Comparison of ENCODE assay signal across 22 mouse cellular contexts in the genomic region with DNA sequence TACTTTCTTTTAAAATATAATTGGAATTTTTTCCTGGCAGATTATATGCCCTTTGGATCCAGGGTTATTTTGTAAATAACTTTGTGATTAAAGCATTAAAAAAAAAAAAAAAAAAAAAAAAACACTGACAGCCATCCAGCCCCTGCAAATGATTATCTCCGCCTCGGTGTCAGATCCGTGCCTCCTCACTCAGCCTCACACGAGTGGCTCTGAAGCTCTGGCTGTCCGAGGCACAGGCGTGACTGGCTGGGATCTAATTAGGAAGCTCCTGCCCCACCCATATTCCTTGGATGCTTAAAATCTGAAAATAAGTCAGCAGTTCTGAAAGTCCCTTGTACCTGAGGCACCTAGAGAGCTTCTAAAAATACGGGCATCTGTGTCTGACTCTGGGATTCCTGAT.
A peak's percentile ranks its signal among the peaks of the same experiment; 100 is the strongest.
DNase-seq lines count a peak whose midpoint lies in the region; ATAC-seq and TF ChIP-seq lines count a peak whose summit lies in the region.
"Had no signal": no experiment of that assay in that cellular context is flagged by ENCODE, and none has a peak within 500 bp of the region (broad histone marks: within the 10 kb centered on the region; RNA-seq: fewer than 3 reads in every experiment).

No protein-coding gene starts in this region.

- no peaks in the 10 kb centered on the region for H3K27me3 ChIP-seq in midbrain, embryonic 12.5 days
- H3K27me3 ChIP-seq in midbrain, embryonic 11.5 days (ENCODE audit: control insufficient read depth, insufficient read depth, low read length): no peaks in the 10 kb centered on the region
- H3K27me3 ChIP-seq in embryonic facial prominence, embryonic 14.5 days (replicated peaks; ENCODE audit: control insufficient read depth, insufficient read depth, low read length): no peaks in the 10 kb centered on the region
- H3K27me3 ChIP-seq in neural tube, embryonic 15.5 days (replicated peaks): no peaks in the 10 kb centered on the region
- H3K27me3 ChIP-seq: CH12.LX; limb, embryonic 13.5 days; liver, embryonic 15.5 days; neural tube, embryonic 12.5 days had no signal

- peaks cover 38% of the 10 kb centered on the region; the same call in 1 of the 2 replicates for H3K4me1 ChIP-seq in midbrain, embryonic 12.5 days
- H3K4me1 ChIP-seq in midbrain, embryonic 11.5 days (ENCODE audit: control insufficient read depth, insufficient read depth, low read length): peaks cover 21% of the 10 kb centered on the region
- H3K4me1 ChIP-seq in embryonic facial prominence, embryonic 14.5 days (ENCODE audit: control insufficient read depth, insufficient read depth, low read length): peaks cover 57% of the 10 kb centered on the region
- H3K4me1 ChIP-seq in neural tube, embryonic 15.5 days: peaks cover 67% of the 10 kb centered on the region
- H3K4me1 ChIP-seq: liver, embryonic 15.5 days had no signal

- no peak for ATAC-seq in midbrain, embryonic 12.5 days (ENCODE audit: low FRiP score, low read depth)
- ATAC-seq in midbrain, embryonic 11.5 days (ENCODE audit: low FRiP score): no peak
- ATAC-seq in embryonic facial prominence, embryonic 14.5 days (ENCODE audit: low read depth): no peak
- ATAC-seq in neural tube, embryonic 15.5 days (ENCODE audit: low FRiP score): no peak

- peak; percentile 18 for DNase-seq in gastrocnemius, adult 2 months
- DNase-seq in gastrocnemius, postnatal 25 days: no peak
- DNase-seq in midbrain, embryonic 11.5 days (ENCODE audit: low spot score, missing footprints): no peak
- peak; percentile 60 for DNase-seq in embryonic facial prominence, embryonic 14.5 days (ENCODE audit: low spot score)
- DNase-seq in ovary, postnatal 14 days (ENCODE audit: low spot score): no peak
- DNase-seq: adrenal gland, adult 8-10 months; cerebellum, adult 18-20 months; cerebellum, postnatal 36 days; heart, adult 11 months; heart, postnatal 4 days; kidney, adult 11 months; kidney, postnatal 14 days; layer of hippocampus, adult 9-11 months; right cerebral cortex, postnatal 4 days; thymus, postnatal 14 days had no signal

- H3K27ac ChIP-seq in gastrocnemius, adult 2 months: 0 out of 2 replicates have a peak overlapping the region, but pooled peaks have one; percentile 2
- 0 out of 2 replicates have a peak overlapping the region, but pooled peaks have one; percentile 15 for H3K27ac ChIP-seq in midbrain, embryonic 12.5 days (replicated peaks)
- H3K27ac ChIP-seq in midbrain, embryonic 11.5 days (ENCODE audit: low read depth, low read length): no peak overlapping the region
- peak overlapping the region; percentile 65 for H3K27ac ChIP-seq in embryonic facial prominence, embryonic 14.5 days (replicated peaks; ENCODE audit: low read depth, low read length)
- peak overlapping the region; percentile 48; the same call in 1 of the 2 replicates for H3K27ac ChIP-seq in neural tube, embryonic 15.5 days (replicated peaks)
- H3K27ac ChIP-seq: limb, embryonic 13.5 days; liver, embryonic 15.5 days; neural tube, embryonic 12.5 days had no signal

- H3K4me2 ChIP-seq in midbrain, embryonic 12.5 days (replicated peaks): no peak overlapping the region
- H3K4me2 ChIP-seq in midbrain, embryonic 11.5 days: no peak overlapping the region
- H3K4me2 ChIP-seq in embryonic facial prominence, embryonic 14.5 days (ENCODE audit: low read depth, low read length): peak overlapping the region; percentile 42
- no peak overlapping the region for H3K4me2 ChIP-seq in neural tube, embryonic 15.5 days
- H3K4me2 ChIP-seq: liver, embryonic 15.5 days; neural tube, embryonic 12.5 days had no signal

- intact Hi-C loops in gastrocnemius, adult 2 months (cut with DNase I): no loop called here

- no peak overlapping the region for H3K9ac ChIP-seq in midbrain, embryonic 12.5 days (replicated peaks)
- H3K9ac ChIP-seq in midbrain, embryonic 11.5 days (ENCODE audit: low read length): no peak overlapping the region
- H3K9ac ChIP-seq in embryonic facial prominence, embryonic 14.5 days (ENCODE audit: low read depth, low read length): no peak overlapping the region
- no peak overlapping the region for H3K9ac ChIP-seq in neural tube, embryonic 15.5 days (replicated peaks)
- H3K9ac ChIP-seq: limb, embryonic 13.5 days; liver, embryonic 15.5 days; neural tube, embryonic 12.5 days had no signal

- 54% methylated on average over 7 of the region's 7 CpGs for WGBS in midbrain, embryonic 12.5 days
- 62% methylated on average over 7 of the region's 7 CpGs for WGBS in midbrain, embryonic 11.5 days
- 29% methylated on average over 7 of the region's 7 CpGs for WGBS in embryonic facial prominence, embryonic 14.5 days
- WGBS in neural tube, embryonic 15.5 days: 62% methylated on average over 7 of the region's 7 CpGs

- H3K9me3 ChIP-seq in midbrain, embryonic 12.5 days: no peaks in the 10 kb centered on the region
- H3K9me3 ChIP-seq in midbrain, embryonic 11.5 days (ENCODE audit: control insufficient read depth, low read length): no peaks in the 10 kb centered on the region
- no peaks in the 10 kb centered on the region for H3K9me3 ChIP-seq in embryonic facial prominence, embryonic 14.5 days (ENCODE audit: control insufficient read depth, low read length)
- no peaks in the 10 kb centered on the region for H3K9me3 ChIP-seq in neural tube, embryonic 15.5 days (replicated peaks)
- H3K9me3 ChIP-seq: forebrain, embryonic 10.5 days; limb, embryonic 13.5 days; liver, embryonic 15.5 days; neural tube, embryonic 12.5 days had no signal

- no peak for TF ChIP-seq CTCF in gastrocnemius, adult 2 months (IDR thresholded peaks at IDR 0.05)

- H3K4me3 ChIP-seq in gastrocnemius, adult 2 months: no peak overlapping the region
- H3K4me3 ChIP-seq in midbrain, embryonic 12.5 days: no peak overlapping the region
- H3K4me3 ChIP-seq in midbrain, embryonic 11.5 days (ENCODE audit: low read depth, low read length): no peak overlapping the region
- no peak overlapping the region for H3K4me3 ChIP-seq in embryonic facial prominence, embryonic 14.5 days (ENCODE audit: low read depth, low read length)
- no peak overlapping the region for H3K4me3 ChIP-seq in neural tube, embryonic 15.5 days (replicated peaks)
- H3K4me3 ChIP-seq: forebrain, embryonic 10.5 days; limb, embryonic 13.5 days; liver, embryonic 15.5 days; neural tube, embryonic 12.5 days had no signal

- peaks cover 27% of the 10 kb centered on the region for H3K36me3 ChIP-seq in midbrain, embryonic 12.5 days
- no peaks in the 10 kb centered on the region for H3K36me3 ChIP-seq in midbrain, embryonic 11.5 days (ENCODE audit: control insufficient read depth, insufficient read depth, low read length)
- 0 out of 2 replicates have a peak, but pooled peaks cover 9% of the 10 kb centered on the region for H3K36me3 ChIP-seq in embryonic facial prominence, embryonic 14.5 days (ENCODE audit: control insufficient read depth, insufficient read depth, low read length)
- H3K36me3 ChIP-seq in neural tube, embryonic 15.5 days: peaks cover 32% of the 10 kb centered on the region; the same call in 1 of the 2 replicates

Comparison
In these comparisons a context has a peak if more than half of its experiments do, and no peak if none do; other contexts are left out.
1. DNase-seq: peak in gastrocnemius, adult 2 months (single experiment) and embryonic facial prominence, embryonic 14.5 days (single experiment); none in gastrocnemius, postnatal 25 days (single experiment), midbrain, embryonic 11.5 days (single experiment) and ovary, postnatal 14 days (single experiment).